Mouse (Mus musculus): ENCODE data around the gene Arid1a.

- TF ChIP-seq CTCF (IDR thresholded peaks at IDR 0.05; ENCODE audit: insufficient read depth, low read length) (no peak), POLR2A (IDR thresholded peaks at IDR 0.05; ENCODE audit: borderline replicate concordance, extremely low read depth, low read depth, low read length) (no peak)
Observed at GRCm38 (mm10) chr4:133657829-133658458, 98.6 kb downstream of the Arid1a start.
